Comparison of ENCODE assay signal across 8 mouse cellular contexts in genomic region chr17:69417724-69418373, GRCm38 (mm10). TPM values are rescaled to one million over a fixed set of nuclear protein-coding genes. Genes with fewer than 3 reads are reported as not detected.
DNase-seq lines count a peak whose midpoint lies in the region; ATAC-seq and TF ChIP-seq lines count a peak whose summit lies in the region.

No protein-coding gene starts in this region.

- dilution Hi-C loops in CH12.LX (cut with MboI; ENCODE audit: extremely low pct_ligation_motif_present, extremely low pct_unique_long_range_greater_than_20kb, low sequenced_read_pairs) = no loop called here

- DNase-seq in embryo, embryonic 10 days (ENCODE audit: low spot score) = peak; percentile 50
- DNase-seq in embryo, embryonic 11 days = no peak
- peak; percentile 59 for DNase-seq in CH12.LX (ENCODE audit: extremely low read depth)
- DNase-seq in liver, embryonic 13.5 days = no peak
- no peak for DNase-seq in stomach, postnatal 0 days (ENCODE audit: low spot score)
- DNase-seq in gastrocnemius, postnatal 36 days = no peak
- DNase-seq in gastrocnemius, adult 18-20 months (ENCODE audit: low spot score) = no peak

- H3K9me3 ChIP-seq in CH12.LX (replicated peaks; ENCODE audit: low read length) = no peaks in the 10 kb centered on the region
- no peaks in the 10 kb centered on the region for H3K9me3 ChIP-seq in forebrain, embryonic 12.5 days
- no peaks in the 10 kb centered on the region for H3K9me3 ChIP-seq in liver, embryonic 13.5 days (replicated peaks)
- no peaks in the 10 kb centered on the region for H3K9me3 ChIP-seq in stomach, postnatal 0 days (ENCODE audit: control insufficient read depth, low read length)

- peaks cover 8% of the 10 kb centered on the region; the same call in 1 of the 2 replicates for H3K79me2 ChIP-seq in CH12.LX (replicated peaks; ENCODE audit: control insufficient read depth, extremely low read depth, insufficient read depth, poor library complexity, severe bottlenecking)

- peak overlapping the region; percentile 83 to 91 (median 88) for H3K4me3 ChIP-seq in CH12.LX (replicated peaks in 1 of 3; ENCODE audit: low read depth in 2 of 3, low read length in 2 of 3, poor library complexity in 1 of 3)
- peak overlapping the region; percentile 73 for H3K4me3 ChIP-seq in forebrain, embryonic 12.5 days (replicated peaks)
- H3K4me3 ChIP-seq in liver, embryonic 13.5 days (replicated peaks) = peak overlapping the region; percentile 96
- peak overlapping the region; percentile 80 for H3K4me3 ChIP-seq in stomach, postnatal 0 days (ENCODE audit: low read depth, low read length)

- H3K27ac ChIP-seq in CH12.LX (ENCODE audit: insufficient read depth, low read depth) = peak overlapping the region; percentile 85
- H3K27ac ChIP-seq in forebrain, embryonic 12.5 days = peak overlapping the region; percentile 89
- peak overlapping the region; percentile 91 for H3K27ac ChIP-seq in liver, embryonic 13.5 days
- peak overlapping the region; percentile 99 for H3K27ac ChIP-seq in stomach, postnatal 0 days (replicated peaks)

- no peaks in the 10 kb centered on the region for H3K27me3 ChIP-seq in CH12.LX (replicated peaks)
- H3K27me3 ChIP-seq in forebrain, embryonic 12.5 days = no peaks in the 10 kb centered on the region
- no peaks in the 10 kb centered on the region for H3K27me3 ChIP-seq in liver, embryonic 13.5 days
- H3K27me3 ChIP-seq in stomach, postnatal 0 days (ENCODE audit: control insufficient read depth, insufficient read depth, low read length) = no peaks in the 10 kb centered on the region

- no peak for TF ChIP-seq CTCF in CH12.LX (conservative IDR thresholded peaks at IDR 0.05 in 1 of 2, IDR thresholded peaks at IDR 0.05 in 1 of 2; ENCODE audit: low read depth in 2 of 2, low read length in 2 of 2)
- no peak for TF ChIP-seq CTCF in stomach, postnatal 0 days (IDR thresholded peaks at IDR 0.05; ENCODE audit: low read depth)

- H3K9ac ChIP-seq in CH12.LX (ENCODE audit: insufficient read depth, low read depth) = peak overlapping the region; percentile 76
- peak overlapping the region; percentile 80 for H3K9ac ChIP-seq in forebrain, embryonic 12.5 days
- H3K9ac ChIP-seq in liver, embryonic 13.5 days = peak overlapping the region; percentile 89
- peak overlapping the region; percentile 93 for H3K9ac ChIP-seq in stomach, postnatal 0 days (ENCODE audit: low read length)

- peaks cover 5 to 40% of the 10 kb centered on the region in 2 experiments; a peak in 3 of 4 replicates for H3K4me1 ChIP-seq in CH12.LX (ENCODE audit: control insufficient read depth in 1 of 2, insufficient read depth in 2 of 2)
- H3K4me1 ChIP-seq in forebrain, embryonic 12.5 days = peaks cover 12% of the 10 kb centered on the region
- peaks cover 32% of the 10 kb centered on the region for H3K4me1 ChIP-seq in liver, embryonic 13.5 days (replicated peaks)
- no peaks in the 10 kb centered on the region for H3K4me1 ChIP-seq in stomach, postnatal 0 days (replicated peaks; ENCODE audit: control insufficient read depth, insufficient read depth)

- peaks cover 0 to 4% of the 10 kb centered on the region in 2 experiments for H3K36me3 ChIP-seq in CH12.LX (replicated peaks in 1 of 2; ENCODE audit: control insufficient read depth in 1 of 2, insufficient read depth in 1 of 2, low read length in 1 of 2)
- H3K36me3 ChIP-seq in forebrain, embryonic 12.5 days (replicated peaks) = no peaks in the 10 kb centered on the region
- H3K36me3 ChIP-seq in liver, embryonic 13.5 days = no peaks in the 10 kb centered on the region
- H3K36me3 ChIP-seq in stomach, postnatal 0 days (ENCODE audit: control insufficient read depth, insufficient read depth, low read length) = no peaks in the 10 kb centered on the region

- TF ChIP-seq EP300 in CH12.LX (IDR thresholded peaks at IDR 0.05; ENCODE audit: low read length) = no peak
- TF ChIP-seq EP300 in stomach, postnatal 0 days (optimal IDR thresholded peaks at IDR 0.05) = no peak

- intact Hi-C loops in gastrocnemius, postnatal 36 days (cut with DNase I) = loop anchor here (5.0 kb wide), 1 partner anchor 36 kb away; the partner anchor contains the start of gene Zbtb14

- no peak for TF ChIP-seq RAD21 in CH12.LX (IDR thresholded peaks at IDR 0.05; ENCODE audit: low read depth, low read length)

- H3K4me2 ChIP-seq in CH12.LX (ENCODE audit: insufficient read depth, low read depth, poor library complexity, severe bottlenecking) = peak overlapping the region; percentile 61
- peak overlapping the region; percentile 65 for H3K4me2 ChIP-seq in forebrain, embryonic 12.5 days
- peak overlapping the region; percentile 82 for H3K4me2 ChIP-seq in liver, embryonic 13.5 days
- H3K4me2 ChIP-seq in stomach, postnatal 0 days (replicated peaks; ENCODE audit: low read depth) = peak overlapping the region; percentile 66

- in situ Hi-C loops in CH12.LX (cut with MboI; ENCODE audit: low pct_ligation_motif_present, low pct_unique_long_range_greater_than_20kb, low sequenced_read_pairs) = no loop called here

- TF ChIP-seq POLR2A in CH12.LX (IDR thresholded peaks at IDR 0.05; ENCODE audit: low read depth, low read length) = no peak

- peak; percentile 63; the same call in 1 of the 2 replicates for ATAC-seq in forebrain, embryonic 12.5 days (ENCODE audit: low FRiP score)
- ATAC-seq in liver, embryonic 13.5 days (ENCODE audit: low read depth) = peak; percentile 34
- ATAC-seq in stomach, postnatal 0 days (ENCODE audit: low FRiP score, low TSS enrichment) = peak; percentile 49

- 3% methylated on average over 26 of the region's 26 CpGs for WGBS in forebrain, embryonic 12.5 days
- WGBS in liver, embryonic 13.5 days (ENCODE audit: insufficient replicate concordance) = 3% methylated on average over 26 of the region's 26 CpGs
- WGBS in stomach, postnatal 0 days = 2% methylated on average over 26 of the region's 26 CpGs

TF ChIP-seq in CH12.LX, 34 proteins besides CTCF, POLR2A, EP300 and RAD21:
- TF ChIP-seq SIN3A (IDR thresholded peaks at IDR 0.05; ENCODE audit: low read length) = no peak
- no peak for TF ChIP-seq USF1 (IDR thresholded peaks at IDR 0.05; ENCODE audit: low read depth, low read length)
- TF ChIP-seq CHD1 (IDR thresholded peaks at IDR 0.05; ENCODE audit: low read depth, low read length) = no peak
- TF ChIP-seq JUN (IDR thresholded peaks at IDR 0.05; ENCODE audit: insufficient read depth, low read depth, low read length) = no peak
- TF ChIP-seq MEF2A (IDR thresholded peaks at IDR 0.05; ENCODE audit: borderline replicate concordance, low read depth, low read length) = 0 out of 2 replicates have a peak, but pooled peaks have one; percentile 6

RNA-seq across cellular contexts. Expression of gene Akain1, which starts 21.3 kb away (rescaled TPM):
- not detected in 2 replicates for total RNA-seq in CH12.LX (2012; rRNA removed)
- total RNA-seq in CH12.LX (2014; rRNA removed) = not detected in 2 replicates
- polyA plus RNA-seq in CH12.LX (2012; ENCODE audit: insufficient read length, low read depth) = not detected in 2 replicates
- 0.10 TPM in 1 of 2 replicates, not detected in the other for polyA plus RNA-seq in forebrain, embryonic 12.5 days (2016; fragmentation: Nextera tagmentation; extraction: Ambion mirVana)
- not detected in 2 replicates for polyA plus RNA-seq in liver, embryonic 13.5 days (2015; fragmentation: Nextera tagmentation; extraction: Ambion mirVana)
- polyA plus RNA-seq in stomach, postnatal 0 days (2015; fragmentation: Nextera tagmentation; extraction: Ambion mirVana) = 0.04 TPM in 1 of 2 replicates, not detected in the other
- not detected for total RNA-seq in gastrocnemius, postnatal 36 days (2021)
- not detected for total RNA-seq in gastrocnemius, adult 18-20 months (2021)

RNA-seq across cellular contexts. Expression of gene Zbtb14, which starts 35.0 kb away (rescaled TPM):
- 6.0 and 6.9 TPM in 2 replicates for total RNA-seq in CH12.LX (2012; rRNA removed)
- total RNA-seq in CH12.LX (2014; rRNA removed) = 9.4 and 10.1 TPM in 2 replicates
- 7.1 and 8.8 TPM in 2 replicates for polyA plus RNA-seq in CH12.LX (2012; ENCODE audit: insufficient read length, low read depth)
- polyA plus RNA-seq in forebrain, embryonic 12.5 days (2016; fragmentation: Nextera tagmentation; extraction: Ambion mirVana) = 35.8 and 36.6 TPM in 2 replicates
- polyA plus RNA-seq in liver, embryonic 13.5 days (2015; fragmentation: Nextera tagmentation; extraction: Ambion mirVana) = 9.8 and 13.3 TPM in 2 replicates
- 8.7 and 9.0 TPM in 2 replicates for polyA plus RNA-seq in stomach, postnatal 0 days (2015; fragmentation: Nextera tagmentation; extraction: Ambion mirVana)
- 1 to 10 TPM; 5.9 to 6.1 TPM for total RNA-seq in gastrocnemius, postnatal 36 days (2021)
- total RNA-seq in gastrocnemius, adult 18-20 months (2021) = 1 to 10 TPM; 7.3 to 7.4 TPM

Comparison
In these comparisons a context has a peak if more than half of its experiments do, and no peak if none do; other contexts are left out.
1. DNase-seq: peak in embryo, embryonic 10 days (single experiment) and CH12.LX (single experiment); none in embryo, embryonic 11 days (single experiment), liver, embryonic 13.5 days (single experiment), stomach, postnatal 0 days (single experiment), gastrocnemius, postnatal 36 days (0 of 2) and gastrocnemius, adult 18-20 months (single experiment).
2. Peak in every context shown above with its lines, with median percentiles within 50 percentile points of each other: H3K27ac ChIP-seq, H3K4me2 ChIP-seq, H3K4me3 ChIP-seq, H3K9ac ChIP-seq and ATAC-seq.